Mouse (Mus musculus): ENCODE measurements around the gene Vmn1r231. TPM values are rescaled to one million over a fixed set of nuclear protein-coding genes. Genes with fewer than 3 reads are reported as not detected.
A peak's percentile ranks its signal among the peaks of the same experiment; 100 is the strongest.

Vmn1r231 gene
- polyA plus RNA-seq (2015; fragmentation: Nextera tagmentation; extraction: Ambion mirVana) = not detected in 2 replicates

GRCm38 (mm10) chr17:20904991-20905390, at the start of gene Vmn1r231:
TSS of gene Vmn1r231 (minus strand) at chr17:20905091.
- Histone ChIP-seq H3K4me2 (replicated peaks) (no peak within 1 kb of the TSS), H3K27ac (replicated peaks) (no peak within 1 kb of the TSS), H3K4me3 (no peak within 1 kb of the TSS), H3K27me3 (no peaks in the 10 kb centered on the region), H3K36me3 (no peaks in the 10 kb centered on the region), H3K9ac (replicated peaks) (no peak within 1 kb of the TSS), H3K9me3 (no peaks in the 10 kb centered on the region), H3K4me1 (no peaks in the 10 kb centered on the region)
- 72% methylated on average over 2 of the region's 2 CpGs for WGBS
- ATAC-seq (replicated peaks) = no peak

- Histone ChIP-seq H3K4me3 (peak overlapping the region; percentile 74), H3K4me1 (peaks cover 37% of the 10 kb centered on the region), H3K27me3 (no peaks in the 10 kb centered on the region), H3K4me2 (replicated peaks) (peak overlapping the region; percentile 65), H3K27ac (replicated peaks) (no peak overlapping the region; the same call in 1 of the 2 replicates), H3K9me3 (no peaks in the 10 kb centered on the region), H3K36me3 (peaks cover under 1% of the 10 kb centered on the region), H3K9ac (replicated peaks) (peak overlapping the region; percentile 81)
- ATAC-seq (replicated peaks) = no peak
These were observed 41.7 kb upstream of the Vmn1r231 start for GRCm38 (mm10) chr17:20946636-20947035.

GRCm38 (mm10) chr17:20946026-20946565, 41.2 kb upstream of the Vmn1r231 start:
- WGBS = under 1% methylated on average over 13 of the region's 13 CpGs
- no peak for ATAC-seq (replicated peaks)

GRCm38 (mm10) chr17:20944985-20945891, 40.3 kb upstream of the Vmn1r231 start, which contains the start of gene Ppp2r1a:
TSS of gene Ppp2r1a (plus strand) at chr17:20945311.
- H3K4me1 ChIP-seq = peaks cover 37% of the 10 kb centered on the region
- peak within 1 kb of the TSS; percentile 98 for H3K27ac ChIP-seq (replicated peaks)
- H3K27me3 ChIP-seq = no peaks in the 10 kb centered on the region
- peak within 1 kb of the TSS; percentile 81 for H3K9ac ChIP-seq (replicated peaks)
- under 1% methylated on average over 69 of the region's 69 CpGs for WGBS
- H3K4me2 ChIP-seq (replicated peaks) = peak within 1 kb of the TSS; percentile 65
- peak; percentile 98 for ATAC-seq (replicated peaks)
- H3K36me3 ChIP-seq = no peaks in the 10 kb centered on the region
- peak within 1 kb of the TSS; percentile 74 for H3K4me3 ChIP-seq
- H3K9me3 ChIP-seq = no peaks in the 10 kb centered on the region

More at GRCm38 (mm10) chr17:20946026-20946565, 41.2 kb upstream of the Vmn1r231 start:
- Histone ChIP-seq H3K27me3 (no peaks in the 10 kb centered on the region), H3K4me3 (peak overlapping the region; percentile 74), H3K27ac (replicated peaks) (peak overlapping the region; percentile 98), H3K9ac (replicated peaks) (peak overlapping the region; percentile 81), H3K4me2 (replicated peaks) (peak overlapping the region; percentile 65), H3K4me1 (peaks cover 37% of the 10 kb centered on the region), H3K36me3 (no peaks in the 10 kb centered on the region), H3K9me3 (no peaks in the 10 kb centered on the region)

GRCm38 (mm10) chr17:20944226-20944625, 39.3 kb upstream of the Vmn1r231 start:
- H3K4me2 ChIP-seq (replicated peaks) = peak overlapping the region; percentile 51
- ATAC-seq (replicated peaks) = peak; percentile 0; the same call in 1 of the 2 replicates
- no peaks in the 10 kb centered on the region for H3K27me3 ChIP-seq
- no peaks in the 10 kb centered on the region for H3K9me3 ChIP-seq
- H3K4me1 ChIP-seq = peaks cover 35% of the 10 kb centered on the region
- H3K4me3 ChIP-seq = peak overlapping the region; percentile 74
- peak overlapping the region; percentile 56 for H3K9ac ChIP-seq (replicated peaks)
- H3K36me3 ChIP-seq = no peaks in the 10 kb centered on the region
- WGBS = 41% methylated on average over 3 of the region's 3 CpGs
- peak overlapping the region; percentile 93 for H3K27ac ChIP-seq (replicated peaks)

- Histone ChIP-seq H3K4me2 (replicated peaks) (no peak within 1 kb of the TSS), H3K9ac (replicated peaks) (no peak within 1 kb of the TSS), H3K4me3 (no peak within 1 kb of the TSS), H3K27ac (replicated peaks) (no peak within 1 kb of the TSS), H3K9me3 (no peaks in the 10 kb centered on the region), H3K4me1 (no peaks in the 10 kb centered on the region), H3K27me3 (no peaks in the 10 kb centered on the region), H3K36me3 (no peaks in the 10 kb centered on the region)
- 57% methylated on average over 1 of the region's 1 CpGs for WGBS
- no peak for ATAC-seq (replicated peaks)
These were observed 14.7 kb upstream of the Vmn1r231 start, which contains the start of gene Vmn1r232 for GRCm38 (mm10) chr17:20919614-20920013. TSS of gene Vmn1r232 (minus strand) at chr17:20919714.

GRCm38 (mm10) chr17:20840144-20840543, 64.7 kb downstream of the Vmn1r231 start, which contains the start of gene Vmn1r230:
TSS of gene Vmn1r230 (plus strand) at chr17:20840444.
- Histone ChIP-seq H3K27me3 (no peaks in the 10 kb centered on the region), H3K36me3 (no peaks in the 10 kb centered on the region), H3K27ac (replicated peaks) (no peak within 1 kb of the TSS), H3K4me2 (replicated peaks) (no peak within 1 kb of the TSS), H3K9ac (replicated peaks) (no peak within 1 kb of the TSS), H3K4me3 (no peak within 1 kb of the TSS), H3K4me1 (no peaks in the 10 kb centered on the region), H3K9me3 (peaks cover 8% of the 10 kb centered on the region; the same call in 1 of the 2 replicates)
- WGBS = 6% methylated on average over 1 of the region's 1 CpGs
- ATAC-seq (replicated peaks) = no peak

Other genes with a start within 250 kb of the Vmn1r231 start
- not detected in 2 replicates for gene Vmn1r226, start 222.2 kb downstream of the Vmn1r231 start, polyA plus RNA-seq (2015; fragmentation: Nextera tagmentation; extraction: Ambion mirVana)
- not detected in 2 replicates for gene Vmn1r227, start 175.2 kb downstream of the Vmn1r231 start, polyA plus RNA-seq (2015; fragmentation: Nextera tagmentation; extraction: Ambion mirVana)
- gene Vmn1r228, start 118.9 kb downstream of the Vmn1r231 start, polyA plus RNA-seq (2015; fragmentation: Nextera tagmentation; extraction: Ambion mirVana) = not detected in 2 replicates
- not detected in 2 replicates for gene Vmn1r229, start 93.5 kb downstream of the Vmn1r231 start, polyA plus RNA-seq (2015; fragmentation: Nextera tagmentation; extraction: Ambion mirVana)
- gene Vmn1r230, start 64.6 kb downstream of the Vmn1r231 start, polyA plus RNA-seq (2015; fragmentation: Nextera tagmentation; extraction: Ambion mirVana) = not detected in 2 replicates
- gene Vmn1r232, start 14.6 kb upstream of the Vmn1r231 start, polyA plus RNA-seq (2015; fragmentation: Nextera tagmentation; extraction: Ambion mirVana) = not detected in 2 replicates
- gene Ppp2r1a, start 40.2 kb upstream of the Vmn1r231 start, polyA plus RNA-seq (2015; fragmentation: Nextera tagmentation; extraction: Ambion mirVana) = 617 and 640 TPM in 2 replicates
- gene Vmn1r233, start 91.4 kb upstream of the Vmn1r231 start, polyA plus RNA-seq (2015; fragmentation: Nextera tagmentation; extraction: Ambion mirVana) = not detected in 2 replicates
- gene Zfp160, start 103.8 kb upstream of the Vmn1r231 start, polyA plus RNA-seq (2015; fragmentation: Nextera tagmentation; extraction: Ambion mirVana) = 19.8 and 19.9 TPM in 2 replicates